Mouse (Mus musculus) liver, embryonic 14.5 days (tissue): ENCODE results near the gene Zfr.
A peak's percentile ranks its signal among the peaks of the same experiment; 100 is the strongest.

Experiments used
- CTCF ChIP-seq: IDR thresholded peaks from 2 replicates; pipeline ENCODE4 v1.5.1; 2016; ENCODE audit warnings: antibody characterized with exemption, low read depth, control low read depth
- EP300 ChIP-seq: IDR thresholded peaks from 2 replicates; pipeline ENCODE4 v1.6.1; 2016; ENCODE audit warnings: antibody characterized with exemption, low read depth

DNA sequence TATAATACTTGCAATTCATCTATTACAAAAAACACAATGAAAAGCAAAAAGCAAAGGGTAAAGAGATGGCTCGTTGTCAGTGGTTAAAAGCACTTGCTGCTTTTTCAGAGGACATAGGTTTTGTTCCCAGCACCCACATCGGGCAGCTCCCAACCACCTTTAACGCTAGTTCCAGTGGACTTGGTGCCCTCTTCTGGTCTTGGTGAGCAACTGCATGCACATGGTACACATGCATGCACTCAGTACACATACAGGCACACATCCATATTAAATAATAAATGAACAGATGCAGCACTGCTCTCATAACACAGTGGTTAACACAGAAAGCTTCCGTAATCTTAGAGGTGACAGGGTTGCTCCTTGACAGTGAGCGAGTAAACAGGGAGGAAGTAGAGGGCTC is 20.3 kb upstream of the Zfr start:
- TF ChIP-seq CTCF (peak; percentile 48), EP300 (no peak)
